Mouse (Mus musculus) frontal cortex, adult (tissue): ENCODE measurements around the gene Spag9.
"Not testable (repeated sequence)": the region's sequence is repeated elsewhere in the genome, so short reads cannot be mapped to it uniquely, and the experiment has no call there.

Source experiments
- ATAC-seq: cut with Nextera tagmentation; 2 replicates; pipeline ENCODE4 v1.9.2; 2017; ENCODE audit warnings: mild to moderate bottlenecking, moderate library complexity, mixed read lengths; ENCODE audit not compliant: low TSS enrichment

Spag9 gene

GRCm38 (mm10) chr11:93986298-93986697 is 9.6 kb upstream of the Spag9 start:
- no peak for ATAC-seq

DNA sequence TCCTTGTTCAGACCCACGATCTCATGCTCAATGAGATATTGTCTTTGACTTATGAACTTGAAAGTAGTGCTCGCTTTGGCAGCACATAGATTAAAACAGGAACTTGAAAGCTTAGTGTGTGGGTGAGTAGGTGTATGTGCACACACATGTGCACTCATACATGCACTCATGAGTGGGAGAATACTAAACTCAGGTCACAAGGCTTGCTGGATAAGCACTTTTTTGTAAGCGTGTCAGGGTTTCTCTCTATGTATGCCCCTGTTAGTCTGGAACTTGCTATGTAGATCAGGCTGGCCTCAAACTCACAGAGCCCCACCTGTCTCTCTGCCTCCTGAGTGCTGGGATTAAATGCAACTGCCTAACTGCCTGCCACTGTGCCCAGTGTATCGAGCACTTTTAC is 8.9 kb upstream of the Spag9 start:
- ATAC-seq, result no peak

GRCm38 (mm10) chr11:93987625-93988327 is 8.1 kb upstream of the Spag9 start:
- ATAC-seq, result peak; percentile 47; the same call in 1 of the 2 replicates

- ATAC-seq, result no peak
These were observed 7.4 kb upstream of the Spag9 start for GRCm38 (mm10) chr11:93988328-93989062.

DNA sequence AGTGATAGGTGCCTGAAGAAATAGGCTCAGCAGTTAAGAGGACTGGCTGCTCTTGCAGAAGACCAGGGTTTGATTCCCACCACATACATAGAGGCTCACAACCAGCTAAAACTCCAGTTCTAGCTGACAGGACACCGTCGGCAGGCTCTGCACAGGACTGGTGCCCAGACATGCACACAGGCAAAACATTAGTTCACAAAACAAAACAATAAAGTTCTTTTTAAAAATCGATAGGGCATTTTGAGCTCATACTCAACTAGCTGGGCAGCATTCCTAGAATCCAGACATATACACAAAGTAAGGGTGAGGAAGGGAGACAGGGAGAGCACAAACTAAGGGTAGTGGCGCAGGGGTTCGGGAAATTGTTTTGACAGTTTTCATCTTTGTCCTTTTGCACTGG is 1.4 kb upstream of the Spag9 start:
- ATAC-seq, result no peak

GRCm38 (mm10) chr11:93995111-93995719 is 676 bp upstream of the Spag9 start:
- ATAC-seq, result peak; percentile 86

DNA sequence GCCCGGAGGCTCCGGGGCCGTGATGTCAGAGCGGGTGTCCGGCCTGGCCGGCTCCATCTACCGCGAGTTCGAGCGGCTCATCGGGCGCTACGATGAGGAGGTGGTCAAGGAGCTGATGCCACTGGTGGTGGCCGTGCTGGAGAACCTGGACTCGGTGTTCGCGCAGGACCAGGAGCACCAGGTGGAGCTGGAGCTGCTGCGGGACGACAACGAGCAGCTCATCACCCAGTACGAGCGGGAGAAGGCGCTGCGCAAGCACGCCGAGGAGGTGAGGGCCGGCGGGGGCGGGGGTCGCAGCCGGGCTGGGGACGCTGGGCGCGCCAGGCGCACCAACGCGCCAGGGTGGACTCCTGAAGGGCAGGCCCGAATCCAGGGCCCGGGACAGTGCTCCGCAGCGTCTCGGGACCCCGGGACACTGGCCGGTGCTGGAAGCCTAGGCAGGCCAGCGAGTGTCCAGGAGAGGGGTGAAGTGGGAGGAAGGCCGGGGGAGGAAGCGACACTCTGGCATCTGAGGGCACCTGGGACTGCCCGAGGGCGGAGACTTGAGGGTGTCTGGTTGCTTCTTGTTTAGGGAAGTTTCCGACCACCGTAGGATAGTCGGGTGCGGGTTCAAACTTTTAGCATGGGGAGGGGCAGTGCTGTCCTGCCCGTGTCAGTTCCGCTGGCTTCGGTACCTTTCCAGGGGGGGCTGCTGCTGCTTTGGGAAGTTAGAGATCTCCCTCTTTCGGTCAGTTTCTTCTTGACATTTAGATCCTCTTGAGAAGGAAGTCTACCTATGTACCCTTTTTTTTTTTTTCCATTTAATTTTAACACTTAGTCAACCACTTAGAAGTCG is 632 bp downstream of the Spag9 start:
- peak; percentile 25 for ATAC-seq

DNA sequence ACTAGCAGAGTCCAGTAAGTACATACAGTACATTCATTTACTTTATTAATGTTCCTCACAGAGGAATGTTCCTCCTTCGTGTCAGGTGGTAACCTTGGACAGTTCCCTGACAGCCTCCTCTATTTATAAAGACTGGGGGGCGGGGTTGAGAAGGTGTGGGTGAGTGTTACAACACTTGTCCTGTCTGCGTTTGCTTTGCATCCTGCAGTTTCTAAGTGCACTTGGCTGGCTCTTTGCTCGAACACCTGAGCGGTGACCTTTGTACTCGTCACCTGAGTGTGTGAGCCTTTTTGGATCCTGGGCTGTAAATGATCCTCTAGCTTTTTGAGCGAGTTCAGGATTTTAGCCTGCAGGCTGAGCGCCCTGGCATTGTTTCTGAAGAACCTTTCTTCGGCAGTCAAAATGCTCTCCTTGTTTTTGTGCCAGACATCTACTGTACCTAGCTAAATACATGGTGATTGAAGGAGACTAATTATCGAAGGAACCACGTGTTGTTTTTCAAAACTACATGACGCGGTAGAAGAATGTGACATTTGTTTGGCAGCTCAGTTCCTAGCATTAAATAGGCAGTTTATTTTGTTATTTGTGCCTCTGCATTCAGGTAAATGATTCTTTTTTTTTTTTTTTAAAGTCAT is 1.4 kb downstream of the Spag9 start:
- no peak for ATAC-seq

DNA sequence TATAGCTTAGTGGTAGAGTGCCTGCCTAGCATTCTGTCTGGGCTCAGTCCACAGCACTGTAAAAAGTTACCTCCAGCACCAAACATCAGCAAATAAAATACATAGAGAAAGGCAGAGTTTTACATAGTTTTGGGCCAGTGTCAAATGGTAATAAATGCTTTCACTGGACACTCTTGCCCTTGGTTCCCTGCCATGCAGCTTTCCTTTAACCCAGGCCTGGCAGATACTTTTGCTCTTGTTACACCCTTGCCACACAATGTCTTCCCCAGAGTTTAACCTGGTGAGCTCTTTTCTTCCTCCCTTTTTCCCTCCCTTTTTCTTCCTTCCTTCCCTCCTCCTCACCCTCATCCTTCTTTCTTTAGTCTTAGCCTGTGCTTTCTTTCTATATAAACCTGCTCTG is 3.4 kb downstream of the Spag9 start:
- ATAC-seq, result no peak

DNA sequence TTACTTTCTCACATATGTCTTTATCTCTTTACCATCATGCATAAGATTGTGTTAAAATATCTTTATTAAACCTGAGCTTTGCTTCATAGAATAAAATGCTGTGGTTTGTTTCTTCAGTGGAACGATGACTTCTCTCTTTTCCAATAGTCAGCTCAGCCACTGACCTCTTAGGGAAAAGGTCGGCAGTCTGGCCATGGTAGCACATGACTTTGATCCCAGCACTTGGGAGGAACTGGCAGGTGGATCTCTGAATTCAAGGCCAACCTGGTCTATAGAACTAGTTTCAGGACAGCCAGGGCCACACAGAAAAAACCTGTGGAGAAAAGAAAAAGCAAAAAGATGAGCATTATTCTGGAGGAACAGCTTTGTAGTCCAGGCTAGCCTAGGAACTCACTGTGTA is 7.5 kb downstream of the Spag9 start:
- no peak for ATAC-seq

- ATAC-seq, result no peak
These were observed 23.2 kb downstream of the Spag9 start for GRCm38 (mm10) chr11:94019091-94019490.

DNA sequence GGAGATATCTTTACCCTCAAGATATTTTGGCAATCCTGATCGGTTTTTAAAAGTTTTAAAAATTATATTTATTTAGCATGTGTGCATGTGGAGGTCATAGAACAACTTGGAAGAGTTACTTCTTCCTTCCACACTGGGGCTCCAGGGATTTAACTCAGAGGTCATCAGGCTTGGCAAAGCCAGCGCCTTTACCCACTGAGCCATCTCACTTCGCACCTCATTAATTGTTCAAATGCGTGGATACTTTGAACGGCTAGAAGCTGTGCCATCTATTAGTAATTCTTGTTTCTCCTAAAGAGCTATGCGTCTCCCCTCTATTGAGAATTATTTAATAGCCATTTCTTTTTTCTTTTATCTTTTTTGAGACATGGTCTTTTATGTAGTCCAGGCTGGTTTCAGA is 24.5 kb downstream of the Spag9 start:
- ATAC-seq, result no peak

- ATAC-seq, result no peak
These were observed 30.4 kb downstream of the Spag9 start for GRCm38 (mm10) chr11:94026289-94026688.

- ATAC-seq, result no peak
These were observed 36.2 kb downstream of the Spag9 start for GRCm38 (mm10) chr11:94032084-94032483.

- ATAC-seq, result no peak
These were observed 37.1 kb downstream of the Spag9 start for GRCm38 (mm10) chr11:94032971-94033370.

DNA sequence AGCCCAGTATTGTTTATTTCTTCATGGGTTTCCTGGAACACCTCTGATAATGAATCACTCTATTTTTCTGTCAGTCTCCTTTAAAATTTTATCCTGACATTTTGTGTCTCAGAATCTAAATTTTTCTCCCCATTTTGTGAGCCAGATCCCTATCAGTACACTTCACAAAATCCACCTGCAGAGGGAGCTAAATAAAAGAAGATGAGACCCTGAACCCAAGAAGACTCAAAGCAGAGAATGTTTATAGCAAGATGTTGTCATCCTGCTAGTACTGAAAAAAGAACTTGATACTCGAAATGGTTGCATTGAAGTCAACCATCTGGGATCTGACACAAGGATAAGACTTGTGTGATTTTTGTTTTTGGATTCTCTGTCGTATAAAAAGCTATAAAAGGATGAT is 40.1 kb downstream of the Spag9 start:
- ATAC-seq, result peak; percentile 96

DNA sequence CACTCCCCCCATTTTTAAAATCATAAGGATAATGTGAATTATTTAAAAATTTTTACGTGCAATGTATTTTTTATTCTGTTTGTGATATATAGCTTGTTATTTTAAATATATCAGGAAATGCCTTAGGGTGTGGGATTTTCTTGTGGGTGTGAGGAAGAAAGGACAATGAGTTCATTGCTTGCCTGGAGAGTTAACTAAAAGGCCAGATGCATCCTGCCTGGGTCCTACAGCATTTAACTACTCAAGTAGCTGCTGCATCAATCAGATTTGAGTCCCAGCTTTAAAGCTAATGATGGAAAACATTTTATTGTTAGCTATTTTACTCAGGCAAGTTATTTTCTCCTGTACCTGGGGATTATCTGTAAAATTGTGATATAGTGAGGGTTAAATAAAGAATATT is 45.6 kb downstream of the Spag9 start:
- ATAC-seq, result no peak

DNA sequence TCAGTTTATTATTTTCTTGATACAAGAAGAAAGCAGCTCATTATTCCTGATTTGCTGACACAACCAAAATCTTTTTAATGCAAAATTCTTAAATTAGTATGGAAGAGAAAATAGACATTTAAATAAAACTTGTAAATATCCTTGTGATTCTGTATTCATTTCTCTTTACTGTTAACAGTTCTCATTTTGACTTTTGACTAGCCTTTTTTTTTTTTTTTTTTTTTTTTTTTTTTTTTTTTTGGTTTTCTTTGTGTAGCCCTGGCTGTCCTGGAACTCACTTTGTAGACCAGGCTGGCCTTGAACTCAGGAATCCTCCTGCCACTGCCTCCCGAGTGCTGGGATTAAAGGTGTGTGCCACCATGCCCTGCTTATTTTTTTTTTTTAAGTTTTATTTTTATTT is 46.4 kb downstream of the Spag9 start:
- not testable (repeated sequence) for ATAC-seq

DNA sequence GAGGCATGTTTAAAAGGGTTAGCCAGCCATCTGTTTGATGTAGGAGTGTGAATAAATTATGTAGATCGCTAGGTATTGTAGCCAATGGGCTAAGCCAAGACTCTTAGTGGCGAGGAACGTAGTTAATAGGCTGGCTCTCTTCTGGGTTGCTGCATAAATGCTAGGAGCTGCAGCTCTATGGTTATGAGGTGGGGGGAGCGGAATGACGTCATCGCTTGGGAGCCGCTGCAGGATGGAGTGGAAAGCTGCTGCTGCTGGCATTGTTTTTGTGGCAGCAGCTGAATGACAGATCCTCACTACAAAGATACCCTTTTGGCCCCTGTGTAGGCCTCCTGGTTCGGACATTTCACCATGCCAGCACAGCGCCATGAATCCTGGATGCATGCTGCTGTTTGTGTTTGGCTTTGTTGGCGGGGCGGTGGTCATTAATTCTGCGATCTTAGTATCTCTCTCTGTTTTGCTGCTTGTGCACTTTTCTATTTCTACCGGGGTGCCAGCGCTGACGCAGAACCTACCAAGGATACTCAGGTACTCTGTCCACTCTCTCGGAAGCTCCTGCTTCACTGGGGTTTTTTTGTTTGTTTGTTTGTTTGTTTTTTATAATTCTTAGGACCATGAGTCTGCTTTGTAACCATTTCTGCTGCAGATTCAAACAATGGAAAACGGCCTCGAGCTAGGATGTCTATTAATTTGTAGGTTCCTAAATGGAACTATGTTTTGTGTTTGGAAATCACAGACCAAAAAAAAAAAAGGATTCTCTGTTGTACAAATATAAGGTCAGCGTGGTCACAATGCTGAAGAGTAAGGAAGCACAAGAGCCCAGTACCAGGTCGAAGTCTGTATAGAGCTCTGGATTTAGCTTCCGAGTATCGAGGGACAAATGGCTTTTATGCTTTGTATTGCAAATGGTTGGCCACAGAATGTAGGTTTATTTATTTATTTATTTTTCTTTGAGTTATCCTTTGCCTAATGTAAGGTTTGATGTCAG is 48.4 kb downstream of the Spag9 start:
- ATAC-seq, result peak; percentile 98

GRCm38 (mm10) chr11:94045016-94045415 is 49.1 kb downstream of the Spag9 start:
- ATAC-seq, result no peak; the same call in 1 of the 2 replicates
